15 mouse cellular contexts compared by ENCODE assay signal in the genomic region with DNA sequence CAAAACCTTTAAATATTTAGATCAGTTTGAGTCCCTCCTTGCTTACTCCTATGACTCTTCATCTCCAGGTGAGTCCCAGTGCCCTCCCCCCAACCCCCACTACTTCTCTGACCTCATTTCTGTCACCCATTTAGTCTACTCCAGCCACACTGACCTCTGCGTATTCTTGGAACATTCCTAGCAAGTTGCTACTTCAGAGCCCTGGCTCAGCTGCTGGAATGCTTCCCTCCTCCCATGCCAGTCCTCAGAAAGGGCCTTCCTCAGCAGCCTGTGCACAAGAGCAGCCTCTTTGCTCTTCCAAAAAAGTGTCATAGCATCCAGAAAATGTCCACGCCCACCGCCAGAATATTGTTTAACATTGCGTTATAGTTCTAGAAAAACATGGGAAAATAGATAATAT. TPM values are rescaled to one million over a fixed set of nuclear protein-coding genes. Genes with fewer than 3 reads are reported as not detected.
DNase-seq lines count a peak whose midpoint lies in the region; ATAC-seq and TF ChIP-seq lines count a peak whose summit lies in the region.
"Had no signal": no experiment of that assay in that cellular context is flagged by ENCODE, and none has a peak within 500 bp of the region (broad histone marks: within the 10 kb centered on the region; RNA-seq: fewer than 3 reads in every experiment).

No protein-coding gene starts in this region.

- H3K9ac ChIP-seq in heart, postnatal 0 days (replicated peaks; ENCODE audit: low read depth, low read length), result no peak overlapping the region
- no peak overlapping the region for H3K9ac ChIP-seq in forebrain, embryonic 15.5 days (replicated peaks)
- H3K9ac ChIP-seq: forebrain, postnatal 0 days; hindbrain, embryonic 13.5 days had no signal

- peak; percentile 70 for DNase-seq in gastrocnemius, adult 2 months
- no peak for DNase-seq in gastrocnemius, postnatal 36 days
- peak; percentile 40 for DNase-seq in gastrocnemius, postnatal 25 days
- DNase-seq in heart, postnatal 0 days (ENCODE audit: low spot score), result peak; percentile 65
- DNase-seq in lung, postnatal 10 days, result peak; percentile 53
- DNase-seq in neural tube, embryonic 10.5 days (ENCODE audit: extremely low spot score, low spot score), result no peak
- DNase-seq: B cell, adult 2 months; forebrain, postnatal 0 days; thymus, adult 2 months had no signal

- H3K4me1 ChIP-seq in heart, postnatal 0 days (ENCODE audit: control insufficient read depth, insufficient read depth), result peaks cover 23% of the 10 kb centered on the region
- H3K4me1 ChIP-seq in forebrain, embryonic 15.5 days, result no peaks in the 10 kb centered on the region
- H3K4me1 ChIP-seq: hindbrain, embryonic 13.5 days had no signal

- TF ChIP-seq CTCF in gastrocnemius, adult 2 months (IDR thresholded peaks at IDR 0.05), result no peak
- TF ChIP-seq CTCF in heart, postnatal 0 days (IDR thresholded peaks at IDR 0.05; ENCODE audit: low read depth), result no peak

- no peaks in the 10 kb centered on the region for H3K36me3 ChIP-seq in heart, postnatal 0 days (replicated peaks; ENCODE audit: control insufficient read depth, insufficient read depth, low read length)
- H3K36me3 ChIP-seq in forebrain, embryonic 15.5 days, result no peaks in the 10 kb centered on the region
- H3K36me3 ChIP-seq: hindbrain, embryonic 13.5 days had no signal

- H3K9me3 ChIP-seq in heart, postnatal 0 days (replicated peaks; ENCODE audit: control insufficient read depth, low read length), result no peaks in the 10 kb centered on the region
- no peaks in the 10 kb centered on the region for H3K9me3 ChIP-seq in forebrain, embryonic 15.5 days
- H3K9me3 ChIP-seq: hindbrain, embryonic 13.5 days had no signal

- no peaks in the 10 kb centered on the region for H3K27me3 ChIP-seq in heart, postnatal 0 days (ENCODE audit: control insufficient read depth, insufficient read depth, low read length)
- no peaks in the 10 kb centered on the region for H3K27me3 ChIP-seq in forebrain, embryonic 15.5 days
- H3K27me3 ChIP-seq: hindbrain, embryonic 13.5 days had no signal

- WGBS in heart, postnatal 0 days, result 50% methylated on average over 4 of the region's 4 CpGs
- 86% methylated on average over 4 of the region's 4 CpGs for WGBS in forebrain, embryonic 15.5 days

- H3K27ac ChIP-seq in gastrocnemius, adult 2 months, result peak overlapping the region; percentile 16; the same call in 1 of the 2 replicates
- H3K27ac ChIP-seq in heart, postnatal 0 days (ENCODE audit: low read depth), result peak overlapping the region; percentile 59
- no peak overlapping the region for H3K27ac ChIP-seq in forebrain, embryonic 15.5 days (replicated peaks)
- H3K27ac ChIP-seq: hindbrain, embryonic 13.5 days; left cerebral cortex, adult 2 months had no signal

- H3K4me3 ChIP-seq in gastrocnemius, adult 2 months, result no peak overlapping the region
- no peak overlapping the region for H3K4me3 ChIP-seq in heart, postnatal 0 days (ENCODE audit: low read depth, low read length)
- no peak overlapping the region for H3K4me3 ChIP-seq in forebrain, embryonic 15.5 days
- H3K4me3 ChIP-seq: hindbrain, embryonic 13.5 days; left cerebral cortex, adult 2 months had no signal

- no peak for TF ChIP-seq EP300 in heart, postnatal 0 days (IDR thresholded peaks at IDR 0.05; ENCODE audit: low read depth)

- peak; percentile 65; the same call in 1 of the 2 replicates for ATAC-seq in heart, postnatal 0 days (ENCODE audit: insufficient read depth, low read depth)
- no peak for ATAC-seq in megakaryocyte-erythroid progenitor cell, adult 5-6 weeks (replicated peaks; ENCODE audit: low FRiP score, low TSS enrichment, poor library complexity, severe bottlenecking)
- no peak for ATAC-seq in forebrain, embryonic 15.5 days (replicated peaks)
- ATAC-seq: activated CD4-positive, CD25-positive, alpha-beta regulatory T cell, adult 4 months; forebrain, postnatal 0 days had no signal

- intact Hi-C loops in gastrocnemius, adult 2 months (cut with DNase I), result no loop called here
- intact Hi-C loops in gastrocnemius, postnatal 36 days (cut with DNase I), result no loop called here

- no peak overlapping the region for H3K4me2 ChIP-seq in heart, postnatal 0 days (ENCODE audit: low read depth, low read length)
- no peak overlapping the region for H3K4me2 ChIP-seq in forebrain, embryonic 15.5 days (replicated peaks)
- H3K4me2 ChIP-seq: hindbrain, embryonic 13.5 days had no signal

RNA-seq across cellular contexts. Expression of a gene that starts 52.4 kb away (rescaled TPM):
- total RNA-seq in gastrocnemius, adult 2 months (2021), result 10 to 100 TPM; 15.6 to 20.1 TPM
- 10 to 100 TPM; 15.3 to 15.7 TPM for total RNA-seq in gastrocnemius, postnatal 36 days (2021)
- total RNA-seq in gastrocnemius, postnatal 25 days (2021), result 10 to 100 TPM; 13.9 to 18.5 TPM
- total RNA-seq in heart, postnatal 0 days (2014; rRNA removed; ENCODE audit: low replicate concordance), result 72.8 and 137 TPM in 2 replicates
- 37.4 and 39.4 TPM in 2 replicates for polyA plus RNA-seq in heart, postnatal 0 days (2015; fragmentation: Nextera tagmentation; extraction: Ambion mirVana)
- total RNA-seq in megakaryocyte-erythroid progenitor cell, adult 5-6 weeks (2014; fragmentation: Nextera tagmentation), result 1.2 and 3.8 TPM in 2 replicates
- 2.1 and 3.4 TPM in 2 replicates for total RNA-seq in megakaryocyte-erythroid progenitor cell, adult 5-6 weeks (2017)
- 23.1 and 23.7 TPM in 2 replicates for polyA plus RNA-seq in forebrain, embryonic 15.5 days (2015; fragmentation: Nextera tagmentation; extraction: Ambion mirVana)
- total RNA-seq: MEL had no signal

Comparison
In these comparisons a context has a peak if more than half of its experiments do, and no peak if none do; other contexts are left out.
1. DNase-seq: peak in gastrocnemius, adult 2 months (single experiment), gastrocnemius, postnatal 25 days (single experiment), heart, postnatal 0 days (single experiment) and lung, postnatal 10 days (single experiment); none in gastrocnemius, postnatal 36 days (0 of 2) and neural tube, embryonic 10.5 days (single experiment).